Mouse (Mus musculus): ENCODE data around the gene Olfr6. TPM values are rescaled to one million over a fixed set of nuclear protein-coding genes. Genes with fewer than 3 reads are reported as not detected.

The Olfr6 gene
- polyA plus RNA-seq, 1 experiment from 2014 or later = not detected

Other genes with a start within 250 kb of the Olfr6 start
- not detected in 2 replicates for gene Olfr695, start 247.5 kb downstream of the Olfr6 start, polyA plus RNA-seq (2016; fragmentation: Nextera tagmentation; extraction: Ambion mirVana)
- not detected in 2 replicates for gene Olfr697, start 221.5 kb downstream of the Olfr6 start, polyA plus RNA-seq (2016; fragmentation: Nextera tagmentation; extraction: Ambion mirVana)
- gene Olfr698, start 208.5 kb downstream of the Olfr6 start, polyA plus RNA-seq (2016; fragmentation: Nextera tagmentation; extraction: Ambion mirVana) = not detected in 2 replicates
- gene Olfr699, start 170.7 kb downstream of the Olfr6 start, polyA plus RNA-seq (2016; fragmentation: Nextera tagmentation; extraction: Ambion mirVana) = not detected in 2 replicates
- gene Olfr700, start 155.1 kb downstream of the Olfr6 start, polyA plus RNA-seq (2016; fragmentation: Nextera tagmentation; extraction: Ambion mirVana) = not detected in 2 replicates
- gene Olfr701, start 149.8 kb downstream of the Olfr6 start, polyA plus RNA-seq (2016; fragmentation: Nextera tagmentation; extraction: Ambion mirVana) = not detected in 2 replicates
- gene Olfr702, start 130.0 kb downstream of the Olfr6 start, polyA plus RNA-seq (2016; fragmentation: Nextera tagmentation; extraction: Ambion mirVana) = not detected in 2 replicates
- gene Olfr703, start 120.6 kb downstream of the Olfr6 start, polyA plus RNA-seq (2016; fragmentation: Nextera tagmentation; extraction: Ambion mirVana) = not detected in 2 replicates
- gene Olfr704, start 100.8 kb downstream of the Olfr6 start, polyA plus RNA-seq (2016; fragmentation: Nextera tagmentation; extraction: Ambion mirVana) = not detected in 2 replicates
- gene Olfr705, start 87.0 kb downstream of the Olfr6 start, polyA plus RNA-seq (2016; fragmentation: Nextera tagmentation; extraction: Ambion mirVana) = not detected in 2 replicates
- gene Olfr706, start 75.8 kb downstream of the Olfr6 start, polyA plus RNA-seq (2016; fragmentation: Nextera tagmentation; extraction: Ambion mirVana) = not detected in 2 replicates
- not detected in 2 replicates for gene Olfr707, start 62.7 kb downstream of the Olfr6 start, polyA plus RNA-seq (2016; fragmentation: Nextera tagmentation; extraction: Ambion mirVana)
- gene Olfr1532-ps1, start 55.9 kb downstream of the Olfr6 start, polyA plus RNA-seq (2016; fragmentation: Nextera tagmentation; extraction: Ambion mirVana) = not detected in 2 replicates
- gene Olfr709-ps1, start 31.7 kb downstream of the Olfr6 start, polyA plus RNA-seq (2016; fragmentation: Nextera tagmentation; extraction: Ambion mirVana) = not detected in 2 replicates
- not detected in 2 replicates for gene Olfr710, start 15.6 kb downstream of the Olfr6 start, polyA plus RNA-seq (2016; fragmentation: Nextera tagmentation; extraction: Ambion mirVana)
- not detected in 2 replicates for gene Olfr711, start 11.5 kb upstream of the Olfr6 start, polyA plus RNA-seq (2016; fragmentation: Nextera tagmentation; extraction: Ambion mirVana)
- not detected in 2 replicates for gene Olfr2, start 42.1 kb upstream of the Olfr6 start, polyA plus RNA-seq (2016; fragmentation: Nextera tagmentation; extraction: Ambion mirVana)
- not detected in 2 replicates for gene Olfr713, start 67.2 kb upstream of the Olfr6 start, polyA plus RNA-seq (2016; fragmentation: Nextera tagmentation; extraction: Ambion mirVana)
- gene Olfr714, start 107.0 kb upstream of the Olfr6 start, polyA plus RNA-seq (2016; fragmentation: Nextera tagmentation; extraction: Ambion mirVana) = not detected in 2 replicates
- gene Olfr17, start 129.3 kb upstream of the Olfr6 start, polyA plus RNA-seq (2016; fragmentation: Nextera tagmentation; extraction: Ambion mirVana) = not detected in 2 replicates
- gene Olfr715b, start 146.4 kb upstream of the Olfr6 start, polyA plus RNA-seq (2016; fragmentation: Nextera tagmentation; extraction: Ambion mirVana) = not detected in 2 replicates
- not detected in 2 replicates for gene Olfr715, start 167.1 kb upstream of the Olfr6 start, polyA plus RNA-seq (2016; fragmentation: Nextera tagmentation; extraction: Ambion mirVana)
- not detected in 2 replicates for gene Olfr716, start 174.4 kb upstream of the Olfr6 start, polyA plus RNA-seq (2016; fragmentation: Nextera tagmentation; extraction: Ambion mirVana)
- gene Nlrp14, start 203.1 kb upstream of the Olfr6 start, polyA plus RNA-seq (2016; fragmentation: Nextera tagmentation; extraction: Ambion mirVana) = not detected in 2 replicates
- not detected in 2 replicates for gene Rbmxl2, start 245.5 kb upstream of the Olfr6 start, polyA plus RNA-seq (2016; fragmentation: Nextera tagmentation; extraction: Ambion mirVana)

All from hindbrain, embryonic 12.5 days (tissue).